Mouse (Mus musculus) G1E (cell line): Measurements from ENCODE around the gene Traip. TPM values are rescaled to one million over a fixed set of nuclear protein-coding genes. Genes with fewer than 3 reads are reported as not detected.

Experiments used
- ATAC-seq: 2 replicates; pipeline ENCODE4 v1.8.0; 2016; ENCODE audit warnings: mild to moderate bottlenecking; ENCODE audit not compliant: insufficient number of reproducible peaks, poor library complexity, low FRiP score, severe bottlenecking; ENCODE audit errors: extremely low read depth
- DNase-seq: peaks from one replicate; pipeline ENCODE4 v3.0.0; 2012; ENCODE audit warnings: low spot score
- H3K27me3 ChIP-seq: 2 replicates; pipeline ENCODE4 v1.6.1; 2012; ENCODE audit warnings: mild to moderate bottlenecking, low read length, inconsistent platforms; ENCODE audit not compliant: insufficient read depth
- H3K36me3 ChIP-seq: replicated peaks from 2 replicates; pipeline ENCODE3; 2012; ENCODE audit warnings: mild to moderate bottlenecking, inconsistent platforms
- H3K4me1 ChIP-seq: 2 replicates; pipeline ENCODE4 v1.6.1; 2012; ENCODE audit warnings: low read depth, low read length, inconsistent platforms, mixed read lengths; ENCODE audit not compliant: insufficient read depth
- H3K4me3 ChIP-seq: 2 replicates; pipeline ENCODE4 v1.5.1; 2012; ENCODE audit warnings: low read depth, mild to moderate bottlenecking, inconsistent platforms, low read length, moderate library complexity, mixed read lengths
- H3K9me3 ChIP-seq: replicated peaks from 2 replicates; pipeline ENCODE4 v1.6.1; 2012; ENCODE audit warnings: inconsistent platforms
- CTCF ChIP-seq: IDR thresholded peaks from 2 replicates; pipeline ENCODE4 v1.5.1; 2012; ENCODE audit warnings: low read depth, low read length, inconsistent platforms, mixed read lengths
- GATA1 ChIP-seq: IDR thresholded peaks from 2 replicates; pipeline ENCODE4 v1.6.1; 2012; ENCODE audit warnings: borderline replicate concordance, low read length, inconsistent platforms, mixed read lengths
- GATA2 ChIP-seq: IDR thresholded peaks from 2 replicates; pipeline ENCODE4 v1.6.1; 2012; ENCODE audit warnings: low read depth, low read length, inconsistent platforms, borderline replicate concordance
- POLR2AphosphoS5 ChIP-seq: IDR thresholded peaks from 2 replicates; pipeline ENCODE4 v1.6.1; 2012; ENCODE audit warnings: low read depth, low read length, inconsistent platforms; ENCODE audit not compliant: insufficient replicate concordance
- TAL1 ChIP-seq: conservative IDR thresholded peaks from 2 replicates; pipeline ENCODE4 v1.6.1; 2012; ENCODE audit warnings: low read depth, low read length, inconsistent platforms, mixed read lengths
- polyA plus RNA-seq: library from polyadenylated mRNA; stranded (reverse); fragments of >175 nt; gene quantifications from 2 replicates; pipeline ENCODE4 v1.2.3, GENCODE M21; 2012
- total RNA-seq, 2 experiments: library from RNA; stranded (forward) in 1 of 2; stranded (reverse) in 1 of 2; fragments of 200-1000 nt in 1 of 2; fragments of >200 nt in 1 of 2; fragmentation: Nextera tagmentation in 1 of 2; gene quantifications; 2 replicates each; pipeline ENCODE4 v1.2.3; 2014 to 2017

Traip gene
- total RNA-seq (2014; fragmentation: Nextera tagmentation) (24.1 and 25.6 TPM in 2 replicates), total RNA-seq (2017) (28.7 and 32.6 TPM in 2 replicates), polyA plus RNA-seq (3.1 and 10.7 TPM in 2 replicates)

- no peak for TF ChIP-seq POLR2AphosphoS5
- no peak for TF ChIP-seq CTCF
- no peak for TF ChIP-seq GATA2
- no peak for TF ChIP-seq GATA1
- TF ChIP-seq TAL1, result no peak
- H3K9me3 ChIP-seq, result no peaks in the 10 kb centered on the region
- ATAC-seq (no peak), DNase-seq (no peak)
- H3K36me3 ChIP-seq, result peaks cover 26% of the 10 kb centered on the region
- peaks cover 42% of the 10 kb centered on the region for H3K27me3 ChIP-seq
- peaks cover 38% of the 10 kb centered on the region for H3K4me1 ChIP-seq
- H3K4me3 ChIP-seq, result peak within 1 kb of the TSS; percentile 90
Measured at GRCm38 (mm10) chr9:107949922-107950235, at the start of gene Traip. Gene Traip (plus strand): TSS chr9:107950136.

- DNase-seq, result no peak
- TF ChIP-seq CTCF (0 out of 2 replicates have a peak, but pooled peaks have one; percentile 6), POLR2AphosphoS5 (no peak)
- ATAC-seq, result no peak
Measured at GRCm38 (mm10) chr9:107900840-107901626, 48.9 kb upstream of the Traip start.

GRCm38 (mm10) chr9:107901627-107901914 lies 48.4 kb upstream of the Traip start:
- TF ChIP-seq CTCF (no peak), POLR2AphosphoS5 (no peak), GATA1 (no peak), TAL1 (no peak), GATA2 (no peak)
- DNase-seq (no peak), ATAC-seq (no peak)
- H3K4me3 ChIP-seq, result no peak overlapping the region
- no peaks in the 10 kb centered on the region for H3K9me3 ChIP-seq
- H3K36me3 ChIP-seq, result peaks cover 59% of the 10 kb centered on the region
- H3K4me1 ChIP-seq, result peaks cover 6% of the 10 kb centered on the region
- H3K27me3 ChIP-seq, result peaks cover 3% of the 10 kb centered on the region; the same call in 1 of the 2 replicates

More at GRCm38 (mm10) chr9:107900840-107901626, 48.9 kb upstream of the Traip start:
- Histone ChIP-seq H3K4me1 (peaks cover under 1% of the 10 kb centered on the region; the same call in 1 of the 2 replicates), H3K9me3 (no peaks in the 10 kb centered on the region), H3K27me3 (peaks cover under 1% of the 10 kb centered on the region; the same call in 1 of the 2 replicates), H3K36me3 (peaks cover 62% of the 10 kb centered on the region), H3K4me3 (no peak overlapping the region)

- H3K4me1 ChIP-seq, result peaks cover 27% of the 10 kb centered on the region
Measured at GRCm38 (mm10) chr9:107904726-107905125, 45.2 kb upstream of the Traip start.

GRCm38 (mm10) chr9:107906252-107906966 lies 43.5 kb upstream of the Traip start, which contains the start of gene Mst1r:
Gene Mst1r (plus strand): TSS chr9:107906873.
- no peak for TF ChIP-seq POLR2AphosphoS5
- TF ChIP-seq CTCF, result no peak
- TF ChIP-seq GATA2, result no peak
- TF ChIP-seq TAL1, result no peak
- Histone ChIP-seq H3K4me3 (peak within 1 kb of the TSS; percentile 61; the same call in 1 of the 2 replicates), H3K4me1 (peaks cover 27% of the 10 kb centered on the region), H3K27me3 (peaks cover 37% of the 10 kb centered on the region), H3K36me3 (peaks cover 20% of the 10 kb centered on the region), H3K9me3 (no peaks in the 10 kb centered on the region)
- peak; percentile 73 for DNase-seq
- no peak; the same call in 1 of the 2 replicates for ATAC-seq

More at GRCm38 (mm10) chr9:107904726-107905125, 45.2 kb upstream of the Traip start:
- DNase-seq, result peak; percentile 78
- no peaks in the 10 kb centered on the region for H3K9me3 ChIP-seq
- peaks cover 37% of the 10 kb centered on the region for H3K36me3 ChIP-seq
- H3K4me3 ChIP-seq, result no peak overlapping the region
- peak; percentile 60 for ATAC-seq
- TF ChIP-seq TAL1 (no peak), CTCF (peak; percentile 93)
- peaks cover 23% of the 10 kb centered on the region for H3K27me3 ChIP-seq

- H3K9me3 ChIP-seq, result no peaks in the 10 kb centered on the region
- H3K4me1 ChIP-seq, result peaks cover 27% of the 10 kb centered on the region
- TF ChIP-seq POLR2AphosphoS5 (no peak), GATA1 (no peak), TAL1 (no peak), GATA2 (no peak)
- H3K4me3 ChIP-seq, result peak overlapping the region; percentile 61; the same call in 1 of the 2 replicates
- H3K27me3 ChIP-seq, result peaks cover 45% of the 10 kb centered on the region
- no peak for DNase-seq
- peaks cover 13% of the 10 kb centered on the region for H3K36me3 ChIP-seq
- no peak for ATAC-seq
Measured at GRCm38 (mm10) chr9:107906967-107907800, 42.8 kb upstream of the Traip start.
